Mouse (Mus musculus) urinary bladder, postnatal 25 days (tissue): ENCODE results near the gene Mt1.

Source experiments
- DNase-seq: peaks from one replicate; pipeline ENCODE4 v3.0.0; 2022; ENCODE audit warnings: low spot score

The Mt1 gene

GRCm38 (mm10) chr8:94172809-94173732 is 5.8 kb upstream of the Mt1 start:
- no peak for DNase-seq

GRCm38 (mm10) chr8:94173848-94174403 is 5.0 kb upstream of the Mt1 start:
- DNase-seq = no peak

- no peak for DNase-seq
Observed at GRCm38 (mm10) chr8:94174619-94175213, 4.2 kb upstream of the Mt1 start.

GRCm38 (mm10) chr8:94177716-94178390 is 1.0 kb upstream of the Mt1 start:
- no peak for DNase-seq

GRCm38 (mm10) chr8:94179713-94180560 is 1.1 kb downstream of the Mt1 start:
- DNase-seq = no peak

GRCm38 (mm10) chr8:94180561-94180908 is 1.7 kb downstream of the Mt1 start:
- no peak for DNase-seq

GRCm38 (mm10) chr8:94182055-94182929 is 3.4 kb downstream of the Mt1 start:
- DNase-seq = no peak

- DNase-seq = peak; percentile 79
Observed at GRCm38 (mm10) chr8:94183117-94183516, 4.2 kb downstream of the Mt1 start.

GRCm38 (mm10) chr8:94184357-94184843 is 5.5 kb downstream of the Mt1 start:
- no peak for DNase-seq

GRCm38 (mm10) chr8:94185791-94186190 is 6.9 kb downstream of the Mt1 start:
- no peak for DNase-seq

GRCm38 (mm10) chr8:94186542-94186941 is 7.7 kb downstream of the Mt1 start:
- peak; percentile 79 for DNase-seq

- no peak for DNase-seq
Observed at GRCm38 (mm10) chr8:94187290-94188002, 8.6 kb downstream of the Mt1 start.

GRCm38 (mm10) chr8:94189275-94190031 is 10.6 kb downstream of the Mt1 start:
- DNase-seq = no peak

GRCm38 (mm10) chr8:94191101-94191691 is 12.3 kb downstream of the Mt1 start:
- peak; percentile 65 for DNase-seq

- DNase-seq = no peak
Observed at GRCm38 (mm10) chr8:94192926-94193325, 14.0 kb downstream of the Mt1 start.

GRCm38 (mm10) chr8:94194591-94195223 is 15.8 kb downstream of the Mt1 start:
- DNase-seq = no peak

GRCm38 (mm10) chr8:94199202-94199869 is 20.5 kb downstream of the Mt1 start:
- peak; percentile 45 for DNase-seq

GRCm38 (mm10) chr8:94204043-94204442 is 25.2 kb downstream of the Mt1 start:
- no peak for DNase-seq
